Mouse (Mus musculus) embryonic facial prominence, embryonic 14.5 days (tissue): ENCODE data around the gene Lrrc36. TPM values are rescaled to one million over a fixed set of nuclear protein-coding genes. Genes with fewer than 3 reads are reported as not detected.

Experiments
- ATAC-seq: fragments of 200-750 bp; cut with Nextera tagmentation; 2 replicates; pipeline ENCODE4 v1.8.0; 2017; ENCODE audit warnings: low read depth, moderate number of reproducible peaks, moderate TSS enrichment
- DNase-seq: peaks from one replicate; pipeline ENCODE4 v3.0.0-alpha.2; 2015; ENCODE audit warnings: low spot score
- H3K27ac ChIP-seq: fragments of 300-500 bp; sonication (generic); replicated peaks from 2 replicates; pipeline ENCODE4 v1.5.1; 2014; ENCODE audit warnings: low read depth, mild to moderate bottlenecking, low read length, moderate library complexity
- H3K27me3 ChIP-seq: fragments of 300-500 bp; sonication (generic); replicated peaks from 2 replicates; pipeline ENCODE4 v1.6.1; 2014; ENCODE audit warnings: low read length; ENCODE audit not compliant: control insufficient read depth, insufficient read depth
- H3K36me3 ChIP-seq: fragments of 300-500 bp; sonication (generic); 2 replicates; pipeline ENCODE4 v1.6.1; 2014; ENCODE audit warnings: low read length, mixed read lengths; ENCODE audit not compliant: control insufficient read depth, insufficient read depth
- H3K4me1 ChIP-seq: fragments of 300-500 bp; sonication (generic); 2 replicates; pipeline ENCODE4 v1.6.1; 2014; ENCODE audit warnings: antibody characterized with exemption, low read length; ENCODE audit not compliant: control insufficient read depth, insufficient read depth
- H3K4me2 ChIP-seq: fragments of 300-500 bp; sonication (generic); 2 replicates; pipeline ENCODE4 v1.6.1; 2014; ENCODE audit warnings: low read depth, mild to moderate bottlenecking, low read length, moderate library complexity, mixed read lengths
- H3K4me3 ChIP-seq: fragments of 300-500 bp; sonication (generic); 2 replicates; pipeline ENCODE4 v1.5.1; 2014; ENCODE audit warnings: low read depth, mild to moderate bottlenecking, low read length
- H3K9ac ChIP-seq: fragments of 300-500 bp; sonication (generic); 2 replicates; pipeline ENCODE4 v1.6.1; 2014; ENCODE audit warnings: low read depth, mild to moderate bottlenecking, low read length, moderate library complexity, mixed read lengths
- H3K9me3 ChIP-seq: fragments of 300-500 bp; sonication (generic); 2 replicates; pipeline ENCODE4 v1.6.1; 2016; ENCODE audit warnings: low read length; ENCODE audit not compliant: control insufficient read depth
- WGBS: fragments of 180-500 bp; shearing (Covaris S2); extraction: QIAGEN DNeasy Blood & Tissue Kit; methylation state at CpG from one replicate; pipeline ENCODE4 v1.1.7; 2014; 5-methylcytosine and 5-hydroxymethylcytosine counted together
- polyA plus RNA-seq: library from polyadenylated mRNA; unstranded; fragments of >200 nt; fragmentation: Nextera tagmentation; extraction: Ambion mirVana; gene quantifications from 2 replicates; pipeline ENCODE4 v1.2.1, GENCODE M21; 2014

The Lrrc36 gene
- polyA plus RNA-seq, 1 experiment from 2014 or later, result 0.46 TPM

DNA sequence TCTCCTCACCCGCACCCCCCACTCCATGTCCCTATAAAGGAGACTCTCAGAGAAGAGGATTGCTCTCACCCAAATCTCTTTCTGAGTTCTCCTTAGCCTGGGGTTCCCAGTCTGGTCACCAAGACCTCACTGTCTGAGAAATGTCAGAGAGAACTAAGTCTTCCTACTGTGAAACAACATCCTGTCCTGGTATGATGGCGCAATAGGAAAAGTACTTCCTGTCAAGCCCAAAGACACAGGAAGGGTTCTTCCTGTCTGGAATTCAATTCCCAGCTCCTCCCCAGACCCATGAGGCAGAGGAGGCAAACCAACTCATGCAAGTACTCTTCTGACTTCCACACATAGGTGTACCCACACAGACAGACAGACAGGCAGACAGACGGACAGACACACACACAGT, 91.2 kb downstream of the Lrrc36 start:
- H3K27me3 ChIP-seq, result no peaks in the 10 kb centered on the region
- no peak for ATAC-seq
- no peak overlapping the region for H3K27ac ChIP-seq
- H3K4me1 ChIP-seq, result 0 out of 2 replicates have a peak, but pooled peaks cover 5% of the 10 kb centered on the region
- H3K4me3 ChIP-seq, result no peak overlapping the region
- 90% methylated on average over 3 of the region's 3 CpGs for WGBS
- H3K9me3 ChIP-seq, result no peaks in the 10 kb centered on the region
- H3K36me3 ChIP-seq, result no peaks in the 10 kb centered on the region
- no peak for DNase-seq
- H3K9ac ChIP-seq, result no peak overlapping the region
- no peak overlapping the region for H3K4me2 ChIP-seq

DNA sequence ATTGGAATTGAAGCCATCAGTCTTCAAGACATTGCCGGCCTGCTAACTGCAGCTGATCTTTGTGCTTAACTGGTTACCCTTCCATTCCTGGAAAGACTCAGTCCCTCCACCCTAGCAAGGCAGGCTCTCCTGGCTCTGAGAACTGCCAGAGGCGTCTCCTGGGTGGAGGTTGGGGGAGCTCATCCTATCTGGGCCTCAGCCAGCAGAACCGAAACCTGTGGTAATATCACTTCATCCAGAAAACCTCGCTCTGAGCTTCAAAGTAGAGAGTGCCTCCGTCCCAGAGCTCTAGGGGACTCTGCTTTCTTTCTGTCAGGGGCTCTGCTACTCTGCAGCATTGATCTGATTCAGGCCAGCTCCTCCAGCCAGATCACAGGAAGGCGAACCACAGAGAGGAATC, 93.6 kb downstream of the Lrrc36 start:
- Histone ChIP-seq H3K4me3 (no peak overlapping the region), H3K36me3 (no peaks in the 10 kb centered on the region), H3K27me3 (no peaks in the 10 kb centered on the region), H3K4me2 (no peak overlapping the region), H3K27ac (no peak overlapping the region), H3K9ac (no peak overlapping the region), H3K9me3 (no peaks in the 10 kb centered on the region), H3K4me1 (peaks cover 16% of the 10 kb centered on the region)
- DNase-seq (no peak), ATAC-seq (no peak)
- WGBS, result 70% methylated on average over 6 of the region's 6 CpGs

DNA sequence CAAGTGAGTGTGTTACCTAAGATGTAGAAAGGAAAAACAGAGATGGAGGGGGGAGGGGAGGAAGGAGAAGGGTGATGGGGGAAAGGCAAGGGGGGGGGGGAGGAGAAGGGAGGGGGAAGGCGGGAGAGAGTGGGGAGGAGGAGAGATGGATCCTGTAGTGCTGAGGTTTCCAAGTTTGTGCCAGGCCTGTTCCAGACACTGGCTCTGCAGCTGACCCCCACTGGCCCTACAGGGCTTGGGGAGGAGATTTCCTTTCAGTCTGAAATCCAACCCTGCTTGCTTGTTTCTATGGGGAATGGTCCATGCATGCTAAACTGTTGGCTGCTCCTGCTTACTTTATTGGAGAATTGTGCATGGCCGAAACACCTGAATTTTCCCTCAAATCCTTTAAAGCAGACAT, 95.4 kb downstream of the Lrrc36 start:
- DNase-seq, result peak; percentile 42
- Histone ChIP-seq H3K36me3 (no peaks in the 10 kb centered on the region), H3K9ac (no peak overlapping the region; the same call in 1 of the 2 replicates), H3K4me3 (no peak overlapping the region), H3K9me3 (no peaks in the 10 kb centered on the region), H3K27ac (peak overlapping the region; percentile 52; the same call in 1 of the 2 replicates), H3K27me3 (no peaks in the 10 kb centered on the region), H3K4me2 (no peak overlapping the region), H3K4me1 (peaks cover 16% of the 10 kb centered on the region)
- peak; percentile 75 for ATAC-seq
- 40% methylated on average over 1 of the region's 2 CpGs for WGBS

DNA sequence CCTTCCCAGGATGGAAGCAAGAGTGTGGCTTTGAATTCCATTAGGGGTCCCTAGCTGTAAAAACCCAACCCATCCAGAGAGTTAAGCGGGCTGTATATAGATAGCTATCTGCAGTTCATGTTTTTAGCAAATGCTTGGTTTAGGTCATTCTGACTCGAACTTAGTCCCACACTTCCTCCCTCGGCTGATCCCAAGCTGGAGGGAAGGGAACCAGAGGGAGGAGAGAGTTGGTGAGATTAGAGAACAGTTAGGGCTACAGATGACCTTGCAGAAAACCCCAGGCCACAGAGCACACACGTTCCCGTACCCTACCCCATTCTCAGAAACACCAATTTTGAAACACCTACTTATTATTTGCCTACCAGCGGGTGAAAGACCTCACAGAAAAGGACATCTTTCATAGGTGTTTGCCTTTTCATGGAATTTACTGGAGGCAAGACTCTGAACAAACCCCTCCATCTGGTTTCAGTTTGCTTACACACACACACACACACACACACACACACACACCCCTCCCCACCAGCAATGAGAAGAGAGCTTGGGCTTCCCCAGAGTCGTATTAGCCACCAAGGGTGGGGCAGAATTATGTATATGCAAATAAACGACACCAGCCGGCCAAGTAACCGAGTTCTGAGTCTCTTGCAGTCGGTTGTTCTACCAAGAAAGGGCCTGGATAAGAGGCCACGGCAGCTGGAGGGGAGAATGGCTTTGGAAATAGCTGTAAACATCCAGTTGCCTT, 96.8 kb downstream of the Lrrc36 start:
- ATAC-seq, result no peak
- H3K27me3 ChIP-seq, result no peaks in the 10 kb centered on the region
- WGBS, result 25% methylated on average over 12 of the region's 12 CpGs
- peak overlapping the region; percentile 13; the same call in 1 of the 2 replicates for H3K4me2 ChIP-seq
- H3K9ac ChIP-seq, result 0 out of 2 replicates have a peak overlapping the region, but pooled peaks have one; percentile 1
- H3K27ac ChIP-seq, result 0 out of 2 replicates have a peak overlapping the region, but pooled peaks have one; percentile 13
- DNase-seq, result peak; percentile 65
- H3K4me3 ChIP-seq, result no peak overlapping the region
- H3K36me3 ChIP-seq, result no peaks in the 10 kb centered on the region
- H3K4me1 ChIP-seq, result peaks cover 16% of the 10 kb centered on the region
- no peaks in the 10 kb centered on the region for H3K9me3 ChIP-seq

Other genes starting within 250 kb of the Lrrc36 start
- 104 and 112 TPM in 2 replicates for gene Cbfb, start 242.9 kb upstream of the Lrrc36 start, polyA plus RNA-seq
- 25.4 and 27.0 TPM in 2 replicates for gene D230025D16Rik, start 188.4 kb upstream of the Lrrc36 start, polyA plus RNA-seq
- 37.0 and 42.8 TPM in 2 replicates for gene B3gnt9, start 158.4 kb upstream of the Lrrc36 start, polyA plus RNA-seq
- 21.1 and 23.3 TPM in 2 replicates for gene Tradd, start 149.0 kb upstream of the Lrrc36 start, polyA plus RNA-seq
- gene Fbxl8, start 148.9 kb upstream of the Lrrc36 start, polyA plus RNA-seq, result 2.9 and 3.2 TPM in 2 replicates
- 0.38 and 0.49 TPM in 2 replicates for gene Hsf4, start 143.8 kb upstream of the Lrrc36 start, polyA plus RNA-seq
- gene Nol3, start 137.4 kb upstream of the Lrrc36 start, polyA plus RNA-seq, result 5.3 and 5.4 TPM in 2 replicates
- 8.1 and 10.6 TPM in 2 replicates for gene 4931428F04Rik, start 123.7 kb upstream of the Lrrc36 start, polyA plus RNA-seq
- gene Exoc3l, start 117.5 kb upstream of the Lrrc36 start, polyA plus RNA-seq, result 7.7 and 8.9 TPM in 2 replicates
- gene E2f4, start 115.9 kb upstream of the Lrrc36 start, polyA plus RNA-seq, result 72.2 and 73.8 TPM in 2 replicates
- gene Elmo3, start 108.0 kb upstream of the Lrrc36 start, polyA plus RNA-seq, result 5.1 and 7.4 TPM in 2 replicates
- 1.4 and 2.4 TPM in 2 replicates for gene Lrrc29, start 87.3 kb upstream of the Lrrc36 start, polyA plus RNA-seq
- gene Tmem208, start 87.2 kb upstream of the Lrrc36 start, polyA plus RNA-seq, result 112 and 132 TPM in 2 replicates
- 2.4 and 2.7 TPM in 2 replicates for gene Fhod1, start 65.6 kb upstream of the Lrrc36 start, polyA plus RNA-seq
- 3.0 and 3.3 TPM in 2 replicates for gene Slc9a5, start 64.7 kb upstream of the Lrrc36 start, polyA plus RNA-seq
- gene Plekhg4, start 40.3 kb upstream of the Lrrc36 start, polyA plus RNA-seq, result 0.25 and 0.63 TPM in 2 replicates
- gene Kctd19, start 69 bp upstream of the Lrrc36 start, polyA plus RNA-seq, result not detected in 2 replicates
- gene Tppp3, start 58.0 kb downstream of the Lrrc36 start, polyA plus RNA-seq, result 186 and 243 TPM in 2 replicates
- 30.1 and 38.6 TPM in 2 replicates for gene Zdhhc1, start 83.3 kb downstream of the Lrrc36 start, polyA plus RNA-seq
- 1.1 and 2.2 TPM in 2 replicates for gene Hsd11b2, start 105.2 kb downstream of the Lrrc36 start, polyA plus RNA-seq
- 92.7 and 102 TPM in 2 replicates for gene Atp6v0d1, start 152.5 kb downstream of the Lrrc36 start, polyA plus RNA-seq
- gene Ripor1, start 191.7 kb downstream of the Lrrc36 start, polyA plus RNA-seq, result 22.4 and 23.6 TPM in 2 replicates
- gene Ctcf, start 223.0 kb downstream of the Lrrc36 start, polyA plus RNA-seq, result 80.9 and 82.5 TPM in 2 replicates
- 1.7 and 1.9 TPM in 2 replicates for gene Agrp, start 223.8 kb downstream of the Lrrc36 start, polyA plus RNA-seq